In genomic region chr3:123977168-123977567, GRCm38 (mm10) we compare ENCODE assay signal across 18 mouse cellular contexts.
DNase-seq lines count a peak whose midpoint lies in the region; ATAC-seq lines count a peak whose summit lies in the region.
"Had no signal": no experiment of that assay in that cellular context is flagged by ENCODE, and none has a peak within 500 bp of the region (broad histone marks: within the 10 kb centered on the region; RNA-seq: fewer than 3 reads in every experiment).

No protein-coding gene starts in this region.

- no peaks in the 10 kb centered on the region for H3K27me3 ChIP-seq in forebrain, embryonic 14.5 days (replicated peaks; ENCODE audit: control insufficient read depth, insufficient read depth, low read length)
- no peaks in the 10 kb centered on the region for H3K27me3 ChIP-seq in forebrain, embryonic 16.5 days (replicated peaks; ENCODE audit: control insufficient read depth, insufficient read depth, low read length)
- H3K27me3 ChIP-seq: forebrain, embryonic 12.5 days; midbrain, embryonic 15.5 days; neural tube, embryonic 13.5 days; Patski had no signal

- WGBS in forebrain, embryonic 14.5 days = 82% methylated on average over 4 of the region's 4 CpGs
- 69% methylated on average over 4 of the region's 4 CpGs for WGBS in forebrain, embryonic 16.5 days

- H3K4me3 ChIP-seq in forebrain, embryonic 14.5 days (ENCODE audit: low read depth, low read length) = no peak overlapping the region
- no peak overlapping the region for H3K4me3 ChIP-seq in forebrain, embryonic 16.5 days (replicated peaks; ENCODE audit: low read length)
- H3K4me3 ChIP-seq: forebrain, embryonic 12.5 days; midbrain, embryonic 15.5 days; myocyte; neural tube, embryonic 13.5 days had no signal

- H3K4me2 ChIP-seq in forebrain, embryonic 14.5 days (ENCODE audit: low read length) = no peak overlapping the region
- no peak overlapping the region for H3K4me2 ChIP-seq in forebrain, embryonic 16.5 days (ENCODE audit: low read length)
- H3K4me2 ChIP-seq: forebrain, embryonic 12.5 days; heart, embryonic 11.5 days; midbrain, embryonic 15.5 days; neural tube, embryonic 13.5 days had no signal

- peak; percentile 25 for DNase-seq in forebrain, embryonic 14.5 days (ENCODE audit: low spot score)
- DNase-seq in NIH3T3 (ENCODE audit: low read depth) = peak; percentile 63
- peak; percentile 72 to 73 for DNase-seq in cerebellum, adult 18-20 months
- peak; percentile 60 to 82 for DNase-seq in cerebellum, postnatal 25 days
- DNase-seq in kidney, postnatal 14 days = no peak
- no peak for DNase-seq in urinary bladder, adult 18-20 months (ENCODE audit: low spot score in 2 of 2)
- DNase-seq: adrenal gland, adult 2 months; gastrocnemius, postnatal 10 days; kidney, adult 18-20 months; lung, postnatal 4 days; thymus, postnatal 25 days had no signal

- no peak for ATAC-seq in forebrain, embryonic 14.5 days
- ATAC-seq in forebrain, embryonic 16.5 days = no peak
- ATAC-seq: midbrain, embryonic 15.5 days; Patski had no signal

- H3K27ac ChIP-seq in forebrain, embryonic 14.5 days (ENCODE audit: low read depth, low read length) = no peak overlapping the region
- H3K27ac ChIP-seq in forebrain, embryonic 16.5 days (ENCODE audit: low read length) = no peak overlapping the region
- H3K27ac ChIP-seq: forebrain, embryonic 12.5 days; midbrain, embryonic 15.5 days; neural tube, embryonic 13.5 days had no signal

- no peaks in the 10 kb centered on the region for H3K9me3 ChIP-seq in forebrain, embryonic 14.5 days (replicated peaks; ENCODE audit: control insufficient read depth, low read length)
- H3K9me3 ChIP-seq in forebrain, embryonic 16.5 days (ENCODE audit: control insufficient read depth, low read length) = no peaks in the 10 kb centered on the region
- H3K9me3 ChIP-seq: forebrain, embryonic 12.5 days; midbrain, embryonic 15.5 days; neural tube, embryonic 13.5 days had no signal

- no peaks in the 10 kb centered on the region for H3K36me3 ChIP-seq in forebrain, embryonic 14.5 days (ENCODE audit: control insufficient read depth, insufficient read depth, low read length)
- H3K36me3 ChIP-seq in forebrain, embryonic 16.5 days (ENCODE audit: control insufficient read depth, insufficient read depth) = no peaks in the 10 kb centered on the region
- H3K36me3 ChIP-seq: forebrain, embryonic 12.5 days; midbrain, embryonic 15.5 days; neural tube, embryonic 13.5 days had no signal

- H3K4me1 ChIP-seq in forebrain, embryonic 14.5 days (ENCODE audit: control insufficient read depth, insufficient read depth, low read length) = no peaks in the 10 kb centered on the region
- H3K4me1 ChIP-seq in forebrain, embryonic 16.5 days (replicated peaks; ENCODE audit: control insufficient read depth, insufficient read depth, low read length) = peaks cover 2% of the 10 kb centered on the region; the same call in 1 of the 2 replicates
- H3K4me1 ChIP-seq: forebrain, embryonic 12.5 days; midbrain, embryonic 15.5 days had no signal

- H3K9ac ChIP-seq in forebrain, embryonic 14.5 days (ENCODE audit: low read length) = no peak overlapping the region
- no peak overlapping the region for H3K9ac ChIP-seq in forebrain, embryonic 16.5 days (replicated peaks; ENCODE audit: low read depth, low read length)
- H3K9ac ChIP-seq: forebrain, embryonic 12.5 days; midbrain, embryonic 15.5 days; neural tube, embryonic 13.5 days had no signal

Comparison
In these comparisons a context has a peak if more than half of its experiments do, and no peak if none do; other contexts are left out.
1. DNase-seq: peak in forebrain, embryonic 14.5 days (single experiment), NIH3T3 (single experiment), cerebellum, adult 18-20 months (2 of 2) and cerebellum, postnatal 25 days (2 of 2); none in kidney, postnatal 14 days (single experiment) and urinary bladder, adult 18-20 months (0 of 2).